Mouse (Mus musculus): ENCODE data around the gene Ano1. TPM values are rescaled to one million over a fixed set of nuclear protein-coding genes. Genes with fewer than 3 reads are reported as not detected.

Gene Ano1
- polyA plus RNA-seq (2015; fragmentation: Nextera tagmentation; extraction: Ambion mirVana) = 69.0 and 77.2 TPM in 2 replicates

GRCm38 (mm10) chr7:144751833-144752232 lies at the start of gene Ano1:
Gene Ano1 (minus strand): TSS chr7:144751974.
- Histone ChIP-seq H3K9ac (replicated peaks; ENCODE audit: low read depth) (no peak within 1 kb of the TSS), H3K9me3 (ENCODE audit: low read length) (no peaks in the 10 kb centered on the region), H3K4me1 (ENCODE audit: insufficient read depth, low read depth, low read length) (peaks cover 8% of the 10 kb centered on the region; the same call in 1 of the 2 replicates), H3K27me3 (replicated peaks; ENCODE audit: insufficient read depth, low read length) (no peaks in the 10 kb centered on the region), H3K4me3 (ENCODE audit: low read depth, low read length) (no peak within 1 kb of the TSS), H3K27ac (ENCODE audit: low read length) (peak within 1 kb of the TSS; percentile 26; the same call in 1 of the 2 replicates), H3K4me2 (replicated peaks; ENCODE audit: low read depth, low read length) (no peak within 1 kb of the TSS), H3K36me3 (ENCODE audit: insufficient read depth, low read length) (no peaks in the 10 kb centered on the region)
- 58% methylated on average over 9 of the region's 9 CpGs for WGBS
- TF ChIP-seq EP300 (IDR thresholded peaks at IDR 0.05) (peak; percentile 89), CTCF (IDR thresholded peaks at IDR 0.05) (no peak)
- ATAC-seq (peak; percentile 22), DNase-seq (ENCODE audit: low spot score) (peak; percentile 59)

- WGBS = 43% methylated on average over 1 of the region's 1 CpGs
- Histone ChIP-seq H3K4me2 (replicated peaks; ENCODE audit: low read depth, low read length) (no peak overlapping the region), H3K9ac (replicated peaks; ENCODE audit: low read depth) (no peak overlapping the region), H3K36me3 (ENCODE audit: insufficient read depth, low read length) (no peaks in the 10 kb centered on the region), H3K4me1 (ENCODE audit: insufficient read depth, low read depth, low read length) (no peaks in the 10 kb centered on the region), H3K27me3 (replicated peaks; ENCODE audit: insufficient read depth, low read length) (no peaks in the 10 kb centered on the region), H3K27ac (ENCODE audit: low read length) (no peak overlapping the region), H3K9me3 (ENCODE audit: low read length) (no peaks in the 10 kb centered on the region), H3K4me3 (ENCODE audit: low read depth, low read length) (no peak overlapping the region)
- ATAC-seq (0 out of 2 replicates have a peak, but pooled peaks have one; percentile 32), DNase-seq (ENCODE audit: low spot score) (peak; percentile 65)
- peak; percentile 76 for TF ChIP-seq CTCF (IDR thresholded peaks at IDR 0.05)
- TF ChIP-seq EP300 (IDR thresholded peaks at IDR 0.05) = no peak
These were observed 46.7 kb upstream of the Ano1 start for GRCm38 (mm10) chr7:144798471-144798870.

GRCm38 (mm10) chr7:144796986-144797735 lies 45.4 kb upstream of the Ano1 start:
- DNase-seq (ENCODE audit: low spot score) (no peak), ATAC-seq (no peak)
- H3K4me1 ChIP-seq (ENCODE audit: insufficient read depth, low read depth, low read length) = no peaks in the 10 kb centered on the region
- no peak for TF ChIP-seq CTCF (IDR thresholded peaks at IDR 0.05)
- no peak for TF ChIP-seq EP300 (IDR thresholded peaks at IDR 0.05)
- H3K9me3 ChIP-seq (ENCODE audit: low read length) = no peaks in the 10 kb centered on the region
- WGBS = 70% methylated on average over 17 of the region's 17 CpGs
- H3K27ac ChIP-seq (ENCODE audit: low read length) = no peak overlapping the region
- no peaks in the 10 kb centered on the region for H3K27me3 ChIP-seq (replicated peaks; ENCODE audit: insufficient read depth, low read length)
- no peaks in the 10 kb centered on the region for H3K36me3 ChIP-seq (ENCODE audit: insufficient read depth, low read length)
- H3K9ac ChIP-seq (replicated peaks; ENCODE audit: low read depth) = no peak overlapping the region
- no peak overlapping the region for H3K4me3 ChIP-seq (ENCODE audit: low read depth, low read length)
- H3K4me2 ChIP-seq (replicated peaks; ENCODE audit: low read depth, low read length) = no peak overlapping the region

GRCm38 (mm10) chr7:144795976-144796474 lies 44.3 kb upstream of the Ano1 start:
- TF ChIP-seq EP300 (IDR thresholded peaks at IDR 0.05) (no peak), CTCF (IDR thresholded peaks at IDR 0.05) (no peak)
- WGBS = 45% methylated on average over 9 of the region's 9 CpGs
- DNase-seq (ENCODE audit: low spot score) = no peak

GRCm38 (mm10) chr7:144793296-144793695 lies 41.5 kb upstream of the Ano1 start:
- no peak for DNase-seq (ENCODE audit: low spot score)
- Histone ChIP-seq H3K27ac (ENCODE audit: low read length) (no peak overlapping the region), H3K36me3 (ENCODE audit: insufficient read depth, low read length) (no peaks in the 10 kb centered on the region), H3K9ac (replicated peaks; ENCODE audit: low read depth) (no peak overlapping the region), H3K27me3 (replicated peaks; ENCODE audit: insufficient read depth, low read length) (no peaks in the 10 kb centered on the region), H3K4me1 (ENCODE audit: insufficient read depth, low read depth, low read length) (no peaks in the 10 kb centered on the region), H3K9me3 (ENCODE audit: low read length) (no peaks in the 10 kb centered on the region), H3K4me3 (ENCODE audit: low read depth, low read length) (no peak overlapping the region), H3K4me2 (replicated peaks; ENCODE audit: low read depth, low read length) (no peak overlapping the region)
- ATAC-seq = no peak
- WGBS = 50% methylated on average over 10 of the region's 10 CpGs
- TF ChIP-seq EP300 (IDR thresholded peaks at IDR 0.05) = no peak
- no peak for TF ChIP-seq CTCF (IDR thresholded peaks at IDR 0.05)

More at GRCm38 (mm10) chr7:144795976-144796474, 44.3 kb upstream of the Ano1 start:
- Histone ChIP-seq H3K4me2 (replicated peaks; ENCODE audit: low read depth, low read length) (no peak overlapping the region), H3K36me3 (ENCODE audit: insufficient read depth, low read length) (no peaks in the 10 kb centered on the region), H3K4me3 (ENCODE audit: low read depth, low read length) (no peak overlapping the region), H3K27ac (ENCODE audit: low read length) (no peak overlapping the region), H3K27me3 (replicated peaks; ENCODE audit: insufficient read depth, low read length) (no peaks in the 10 kb centered on the region), H3K9me3 (ENCODE audit: low read length) (no peaks in the 10 kb centered on the region), H3K4me1 (ENCODE audit: insufficient read depth, low read depth, low read length) (no peaks in the 10 kb centered on the region), H3K9ac (replicated peaks; ENCODE audit: low read depth) (no peak overlapping the region)
- no peak for ATAC-seq

- H3K9me3 ChIP-seq (ENCODE audit: low read length) = no peaks in the 10 kb centered on the region
- TF ChIP-seq CTCF (IDR thresholded peaks at IDR 0.05) = no peak
- TF ChIP-seq EP300 (IDR thresholded peaks at IDR 0.05) = no peak
- H3K4me3 ChIP-seq (ENCODE audit: low read depth, low read length) = no peak overlapping the region
- H3K4me1 ChIP-seq (ENCODE audit: insufficient read depth, low read depth, low read length) = no peaks in the 10 kb centered on the region
- DNase-seq (ENCODE audit: low spot score) (no peak), ATAC-seq (no peak)
- H3K36me3 ChIP-seq (ENCODE audit: insufficient read depth, low read length) = no peaks in the 10 kb centered on the region
- 85% methylated on average over 7 of the region's 7 CpGs for WGBS
- H3K27ac ChIP-seq (ENCODE audit: low read length) = no peak overlapping the region
- H3K9ac ChIP-seq (replicated peaks; ENCODE audit: low read depth) = no peak overlapping the region
- H3K4me2 ChIP-seq (replicated peaks; ENCODE audit: low read depth, low read length) = no peak overlapping the region
- H3K27me3 ChIP-seq (replicated peaks; ENCODE audit: insufficient read depth, low read length) = no peaks in the 10 kb centered on the region
These were observed 39.7 kb upstream of the Ano1 start for GRCm38 (mm10) chr7:144791426-144791825.
